Mouse (Mus musculus) lung, adult 2 months (tissue): ENCODE data around the gene Klk6.

Experiments used
- CTCF ChIP-seq: fragments of 200-500 bp; IDR thresholded peaks from 2 replicates; pipeline ENCODE4 v1.5.1; 2011; ENCODE audit warnings: mild to moderate bottlenecking, low read length, control low read depth; ENCODE audit not compliant: insufficient read depth
- POLR2A ChIP-seq: fragments of 200-500 bp; IDR thresholded peaks from 2 replicates; pipeline ENCODE4 v1.6.1; 2011; ENCODE audit warnings: low read depth, mild to moderate bottlenecking, control low read depth, low read length, borderline replicate concordance; ENCODE audit errors: extremely low read depth

- no peak for TF ChIP-seq CTCF
- no peak for TF ChIP-seq POLR2A
Observed at GRCm38 (mm10) chr7:43874868-43875375, 50.6 kb downstream of the Klk6 start.
